Mouse (Mus musculus) kidney, postnatal 36 days (tissue): ENCODE data around the gene Grm2.
"Not testable (repeated sequence)": the region's sequence is repeated elsewhere in the genome, so short reads cannot be mapped to it uniquely, and the experiment has no call there.

Source experiments
- DNase-seq, 2 experiments: peaks; one replicate each; pipeline ENCODE4 v3.0.0; 2021 to 2022; ENCODE audit warnings: mixed read lengths in 2 of 2

Gene Grm2

GRCm38 (mm10) chr9:106645684-106646271 is 10.1 kb downstream of the Grm2 start:
- DNase-seq: no peak

GRCm38 (mm10) chr9:106643787-106644186 is 12.1 kb downstream of the Grm2 start:
- no peak for DNase-seq

GRCm38 (mm10) chr9:106643128-106643527 is 12.8 kb downstream of the Grm2 start:
- DNase-seq: peak; percentile 65 to 89

- no peak for DNase-seq
These were observed 14.5 kb downstream of the Grm2 start for GRCm38 (mm10) chr9:106641346-106641745.

- DNase-seq: no peak
These were observed 17.7 kb downstream of the Grm2 start for GRCm38 (mm10) chr9:106638154-106638553.

GRCm38 (mm10) chr9:106632185-106632584 is 23.7 kb downstream of the Grm2 start:
- DNase-seq: no peak

- DNase-seq: not testable (repeated sequence)
These were observed 28.1 kb downstream of the Grm2 start for GRCm38 (mm10) chr9:106627796-106628195.

- no peak for DNase-seq
These were observed 29.6 kb downstream of the Grm2 start, which contains the start of gene Iqcf6 for GRCm38 (mm10) chr9:106626282-106626681. Gene Iqcf6, plus strand, starts transcription at chr9:106626582.

GRCm38 (mm10) chr9:106617496-106617895 is 38.4 kb downstream of the Grm2 start:
- no peak for DNase-seq

- no peak for DNase-seq
These were observed 39.6 kb downstream of the Grm2 start for GRCm38 (mm10) chr9:106616306-106616705.

GRCm38 (mm10) chr9:106614616-106615015 is 41.3 kb downstream of the Grm2 start:
- no peak for DNase-seq

- DNase-seq: no peak
These were observed 41.9 kb downstream of the Grm2 start for GRCm38 (mm10) chr9:106613951-106614350.

GRCm38 (mm10) chr9:106610727-106611126 is 45.2 kb downstream of the Grm2 start:
- DNase-seq: no peak

GRCm38 (mm10) chr9:106600546-106600945 is 55.3 kb downstream of the Grm2 start:
- peak; percentile 12 to 73 for DNase-seq

GRCm38 (mm10) chr9:106598466-106598865 is 57.4 kb downstream of the Grm2 start:
- peak in 1 of 2 experiments; percentile 11 for DNase-seq

GRCm38 (mm10) chr9:106595836-106596235 is 60.0 kb downstream of the Grm2 start:
- no peak for DNase-seq

- not testable (repeated sequence) for DNase-seq
These were observed 60.5 kb downstream of the Grm2 start for GRCm38 (mm10) chr9:106595402-106595801.
